Mouse (Mus musculus) limb, embryonic 15.5 days (tissue): Measurements from ENCODE around the gene Megf11. TPM values are rescaled to one million over a fixed set of nuclear protein-coding genes. Genes with fewer than 3 reads are reported as not detected.

ENCODE experiments used
- ATAC-seq: fragments of 200-750 bp; cut with Nextera tagmentation; 2 replicates; pipeline ENCODE4 v1.8.0; 2017; ENCODE audit warnings: low read depth, moderate TSS enrichment; ENCODE audit not compliant: insufficient number of reproducible peaks, low FRiP score, low TSS enrichment
- H3K27ac ChIP-seq: fragments of 300-500 bp; sonication (generic); 2 replicates; pipeline ENCODE4 v1.5.1; 2015; ENCODE audit warnings: moderate library complexity, mild to moderate bottlenecking, inconsistent platforms
- H3K27me3 ChIP-seq: fragments of 300-500 bp; sonication (generic); 2 replicates; pipeline ENCODE4 v1.6.1; 2015; ENCODE audit warnings: inconsistent platforms
- H3K36me3 ChIP-seq: fragments of 300-500 bp; sonication (generic); 2 replicates; pipeline ENCODE4 v1.6.1; 2015; ENCODE audit warnings: inconsistent platforms
- H3K4me1 ChIP-seq: fragments of 300-500 bp; sonication (generic); 2 replicates; pipeline ENCODE4 v1.6.1; 2015; ENCODE audit warnings: inconsistent platforms
- H3K4me2 ChIP-seq: fragments of 300-500 bp; sonication (generic); 2 replicates; pipeline ENCODE4 v1.6.1; 2015; ENCODE audit warnings: mild to moderate bottlenecking, inconsistent platforms
- H3K4me3 ChIP-seq: fragments of 300-500 bp; sonication (generic); 2 replicates; pipeline ENCODE4 v1.5.1; 2015; ENCODE audit warnings: mild to moderate bottlenecking, inconsistent platforms
- H3K9ac ChIP-seq: fragments of 300-500 bp; sonication (generic); 2 replicates; pipeline ENCODE4 v1.6.1; 2015; ENCODE audit warnings: inconsistent platforms
- H3K9me3 ChIP-seq: fragments of 300-500 bp; sonication (generic); 2 replicates; pipeline ENCODE4 v1.6.1; 2016; ENCODE audit warnings: inconsistent platforms
- WGBS: fragments of 180-500 bp; shearing (Covaris S2); methylation state at CpG from one replicate; pipeline ENCODE4 v1.1.7; 2015; 5-methylcytosine and 5-hydroxymethylcytosine counted together
- polyA plus RNA-seq: library from polyadenylated mRNA; unstranded; fragments of >200 nt; fragmentation: Nextera tagmentation; extraction: Ambion mirVana; gene quantifications from 2 replicates; pipeline ENCODE4 v1.2.1, GENCODE M21; 2015

Megf11 gene
- polyA plus RNA-seq, 1 experiment from 2014 or later: 0.83 TPM

- Histone ChIP-seq H3K27me3 (no peaks in the 10 kb centered on the region), H3K4me1 (no peaks in the 10 kb centered on the region), H3K9me3 (no peaks in the 10 kb centered on the region), H3K4me3 (no peak overlapping the region), H3K4me2 (no peak overlapping the region), H3K27ac (no peak overlapping the region), H3K9ac (no peak overlapping the region), H3K36me3 (no peaks in the 10 kb centered on the region)
- 72% methylated on average over 8 of the region's 8 CpGs for WGBS
- no peak for ATAC-seq
Measured at GRCm38 (mm10) chr9:64399121-64399520, 13.7 kb downstream of the Megf11 start.

GRCm38 (mm10) chr9:64402141-64402540 lies 16.7 kb downstream of the Megf11 start:
- Histone ChIP-seq H3K27me3 (0 out of 2 replicates have a peak, but pooled peaks cover under 1% of the 10 kb centered on the region), H3K4me3 (no peak overlapping the region), H3K4me2 (no peak overlapping the region), H3K36me3 (no peaks in the 10 kb centered on the region), H3K27ac (no peak overlapping the region), H3K4me1 (no peaks in the 10 kb centered on the region), H3K9me3 (no peaks in the 10 kb centered on the region), H3K9ac (no peak overlapping the region)
- 54% methylated on average over 8 of the region's 8 CpGs for WGBS
- no peak for ATAC-seq

GRCm38 (mm10) chr9:64406841-64407240 lies 21.4 kb downstream of the Megf11 start:
- no peak for ATAC-seq
- Histone ChIP-seq H3K4me2 (no peak overlapping the region), H3K36me3 (no peaks in the 10 kb centered on the region), H3K4me3 (no peak overlapping the region), H3K9ac (no peak overlapping the region), H3K4me1 (no peaks in the 10 kb centered on the region), H3K27ac (no peak overlapping the region), H3K9me3 (no peaks in the 10 kb centered on the region), H3K27me3 (0 out of 2 replicates have a peak, but pooled peaks cover 3% of the 10 kb centered on the region)
- 66% methylated on average over 2 of the region's 2 CpGs for WGBS

- Histone ChIP-seq H3K4me3 (no peak overlapping the region), H3K27me3 (0 out of 2 replicates have a peak, but pooled peaks cover 3% of the 10 kb centered on the region), H3K27ac (no peak overlapping the region), H3K4me2 (no peak overlapping the region), H3K36me3 (no peaks in the 10 kb centered on the region), H3K4me1 (no peaks in the 10 kb centered on the region), H3K9ac (no peak overlapping the region), H3K9me3 (no peaks in the 10 kb centered on the region)
- no peak for ATAC-seq
- 68% methylated on average over 7 of the region's 7 CpGs for WGBS
Measured at GRCm38 (mm10) chr9:64407390-64407970, 22.1 kb downstream of the Megf11 start.

- no peak overlapping the region for H3K9ac ChIP-seq
- H3K9me3 ChIP-seq: no peaks in the 10 kb centered on the region
- no peak overlapping the region for H3K27ac ChIP-seq
- H3K4me2 ChIP-seq: no peak overlapping the region
- no peak for ATAC-seq
- no peaks in the 10 kb centered on the region for H3K4me1 ChIP-seq
- no peak overlapping the region for H3K4me3 ChIP-seq
- H3K27me3 ChIP-seq: 0 out of 2 replicates have a peak, but pooled peaks cover 3% of the 10 kb centered on the region
- WGBS: 16% methylated on average over 8 of the region's 8 CpGs
- H3K36me3 ChIP-seq: no peaks in the 10 kb centered on the region
Measured at GRCm38 (mm10) chr9:64408821-64409220, 23.4 kb downstream of the Megf11 start.

GRCm38 (mm10) chr9:64420471-64420870 lies 35.0 kb downstream of the Megf11 start:
- no peaks in the 10 kb centered on the region for H3K9me3 ChIP-seq
- no peaks in the 10 kb centered on the region for H3K27me3 ChIP-seq
- no peaks in the 10 kb centered on the region for H3K4me1 ChIP-seq
- no peak overlapping the region for H3K4me2 ChIP-seq
- H3K9ac ChIP-seq: no peak overlapping the region
- no peak overlapping the region for H3K27ac ChIP-seq
- H3K36me3 ChIP-seq: no peaks in the 10 kb centered on the region
- WGBS: 82% methylated on average over 3 of the region's 3 CpGs
- no peak for ATAC-seq
- no peak overlapping the region for H3K4me3 ChIP-seq

- no peak overlapping the region for H3K27ac ChIP-seq
- ATAC-seq: no peak
- H3K36me3 ChIP-seq: no peaks in the 10 kb centered on the region
- H3K4me3 ChIP-seq: no peak overlapping the region
- no peaks in the 10 kb centered on the region for H3K27me3 ChIP-seq
- H3K4me2 ChIP-seq: no peak overlapping the region
- 70% methylated on average over 8 of the region's 8 CpGs for WGBS
- H3K9me3 ChIP-seq: no peaks in the 10 kb centered on the region
- H3K9ac ChIP-seq: no peak overlapping the region
- H3K4me1 ChIP-seq: no peaks in the 10 kb centered on the region
Measured at GRCm38 (mm10) chr9:64421986-64422616, 36.7 kb downstream of the Megf11 start.

GRCm38 (mm10) chr9:64423912-64424311 lies 38.5 kb downstream of the Megf11 start:
- Histone ChIP-seq H3K27me3 (no peaks in the 10 kb centered on the region), H3K36me3 (no peaks in the 10 kb centered on the region), H3K9me3 (no peaks in the 10 kb centered on the region), H3K9ac (no peak overlapping the region), H3K27ac (no peak overlapping the region), H3K4me1 (no peaks in the 10 kb centered on the region), H3K4me2 (no peak overlapping the region), H3K4me3 (no peak overlapping the region)
- WGBS: 92% methylated on average over 1 of the region's 1 CpGs
- ATAC-seq: no peak

GRCm38 (mm10) chr9:64436121-64436520 lies 50.7 kb downstream of the Megf11 start:
- 68% methylated on average over 2 of the region's 2 CpGs for WGBS
- Histone ChIP-seq H3K9ac (no peak overlapping the region), H3K4me1 (no peaks in the 10 kb centered on the region), H3K9me3 (no peaks in the 10 kb centered on the region), H3K27ac (no peak overlapping the region), H3K27me3 (no peaks in the 10 kb centered on the region), H3K36me3 (no peaks in the 10 kb centered on the region), H3K4me3 (no peak overlapping the region), H3K4me2 (no peak overlapping the region)
- ATAC-seq: no peak

GRCm38 (mm10) chr9:64440101-64440500 lies 54.7 kb downstream of the Megf11 start:
- no peak overlapping the region for H3K4me2 ChIP-seq
- 81% methylated on average over 7 of the region's 7 CpGs for WGBS
- no peaks in the 10 kb centered on the region for H3K36me3 ChIP-seq
- H3K27ac ChIP-seq: no peak overlapping the region
- no peaks in the 10 kb centered on the region for H3K27me3 ChIP-seq
- H3K9me3 ChIP-seq: no peaks in the 10 kb centered on the region
- no peak overlapping the region for H3K4me3 ChIP-seq
- H3K4me1 ChIP-seq: no peaks in the 10 kb centered on the region
- no peak overlapping the region for H3K9ac ChIP-seq
- ATAC-seq: no peak

GRCm38 (mm10) chr9:64445981-64446380 lies 60.6 kb downstream of the Megf11 start:
- no peaks in the 10 kb centered on the region for H3K9me3 ChIP-seq
- ATAC-seq: no peak
- WGBS: 88% methylated on average over 1 of the region's 1 CpGs

GRCm38 (mm10) chr9:64447070-64447469 lies 61.6 kb downstream of the Megf11 start:
- Histone ChIP-seq H3K4me3 (no peak overlapping the region), H3K9ac (no peak overlapping the region), H3K4me1 (peaks cover 12% of the 10 kb centered on the region), H3K27ac (peak overlapping the region; percentile 24; the same call in 1 of the 2 replicates), H3K9me3 (no peaks in the 10 kb centered on the region), H3K36me3 (no peaks in the 10 kb centered on the region), H3K4me2 (no peak overlapping the region), H3K27me3 (no peaks in the 10 kb centered on the region)
- peak; percentile 19; the same call in 1 of the 2 replicates for ATAC-seq
- WGBS: 35% methylated on average over 6 of the region's 6 CpGs

More at GRCm38 (mm10) chr9:64445981-64446380, 60.6 kb downstream of the Megf11 start:
- Histone ChIP-seq H3K4me3 (no peak overlapping the region), H3K4me2 (no peak overlapping the region), H3K4me1 (peaks cover 12% of the 10 kb centered on the region), H3K27ac (no peak overlapping the region), H3K9ac (no peak overlapping the region), H3K36me3 (no peaks in the 10 kb centered on the region), H3K27me3 (no peaks in the 10 kb centered on the region)
